ENCODE assay signal across 9 mouse cellular contexts in the genomic region with DNA sequence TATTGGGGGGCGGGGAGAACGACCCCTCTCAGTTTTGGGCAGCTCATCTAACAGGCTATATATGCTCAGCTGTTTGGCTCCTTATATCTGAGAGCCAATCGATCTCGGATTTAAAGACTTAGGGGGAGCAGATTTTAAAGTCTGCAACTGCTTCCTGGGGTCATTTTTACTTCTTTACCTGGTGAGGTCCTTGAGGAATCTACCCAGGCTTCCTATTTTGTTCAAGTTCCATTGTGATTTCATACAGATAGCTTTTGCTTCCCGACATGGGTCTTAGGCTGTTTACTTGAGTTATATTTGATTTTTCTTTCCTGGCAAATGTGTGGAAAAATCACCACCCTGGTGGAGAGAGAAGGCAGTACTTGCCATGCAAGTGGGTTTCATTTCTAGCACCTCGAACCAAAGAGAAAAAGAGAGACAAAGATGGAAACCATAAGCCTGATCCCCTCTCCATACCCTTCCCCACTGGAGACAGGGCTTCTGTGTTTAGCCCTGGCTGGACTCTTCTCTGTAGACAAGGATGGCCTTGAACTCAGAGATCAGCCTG. TPM values are rescaled to one million over a fixed set of nuclear protein-coding genes. Genes with fewer than 3 reads are reported as not detected.
DNase-seq lines count a peak whose midpoint lies in the region; ATAC-seq lines count a peak whose summit lies in the region.
"Had no signal": no experiment of that assay in that cellular context is flagged by ENCODE, and none has a peak within 500 bp of the region (broad histone marks: within the 10 kb centered on the region; RNA-seq: fewer than 3 reads in every experiment).

No protein-coding gene starts in this region.

- H3K9me3 ChIP-seq in lung, embryonic 16.5 days (ENCODE audit: control insufficient read depth, low read length), result no peaks in the 10 kb centered on the region
- H3K9me3 ChIP-seq in embryonic facial prominence, embryonic 14.5 days (ENCODE audit: control insufficient read depth, low read length), result no peaks in the 10 kb centered on the region
- no peaks in the 10 kb centered on the region for H3K9me3 ChIP-seq in limb, embryonic 13.5 days
- no peaks in the 10 kb centered on the region for H3K9me3 ChIP-seq in stomach, embryonic 14.5 days (ENCODE audit: control insufficient read depth, low read depth, low read length)

- 13% methylated on average over 6 of the region's 6 CpGs for WGBS in lung, embryonic 16.5 days
- 32% methylated on average over 6 of the region's 6 CpGs for WGBS in embryonic facial prominence, embryonic 14.5 days
- WGBS in limb, embryonic 13.5 days, result 26% methylated on average over 6 of the region's 6 CpGs
- 32% methylated on average over 6 of the region's 6 CpGs for WGBS in stomach, embryonic 14.5 days

- H3K4me1 ChIP-seq in lung, embryonic 16.5 days (replicated peaks; ENCODE audit: control insufficient read depth, insufficient read depth, low read length), result peaks cover 11% of the 10 kb centered on the region
- no peaks in the 10 kb centered on the region for H3K4me1 ChIP-seq in embryonic facial prominence, embryonic 14.5 days (ENCODE audit: control insufficient read depth, insufficient read depth, low read length)
- peaks cover 14% of the 10 kb centered on the region; the same call in 1 of the 2 replicates for H3K4me1 ChIP-seq in limb, embryonic 13.5 days
- H3K4me1 ChIP-seq in stomach, embryonic 14.5 days (ENCODE audit: control insufficient read depth, insufficient read depth, low read length), result peaks cover 3% of the 10 kb centered on the region; the same call in 1 of the 2 replicates

- H3K9ac ChIP-seq in lung, embryonic 16.5 days (ENCODE audit: low read length), result peak overlapping the region; percentile 86
- peak overlapping the region; percentile 82 for H3K9ac ChIP-seq in embryonic facial prominence, embryonic 14.5 days (ENCODE audit: low read depth, low read length)
- H3K9ac ChIP-seq in limb, embryonic 13.5 days, result peak overlapping the region; percentile 90
- H3K9ac ChIP-seq in stomach, embryonic 14.5 days (replicated peaks; ENCODE audit: low read depth, low read length), result 0 out of 2 replicates have a peak overlapping the region, but pooled peaks have one; percentile 72

- ATAC-seq in lung, embryonic 16.5 days (ENCODE audit: low read depth), result no peak
- ATAC-seq in embryonic facial prominence, embryonic 14.5 days (ENCODE audit: low read depth), result no peak
- ATAC-seq in limb, embryonic 13.5 days (ENCODE audit: low FRiP score, low read depth), result no peak
- no peak for ATAC-seq in stomach, embryonic 14.5 days (ENCODE audit: insufficient number of reproducible peaks, insufficient read depth, low FRiP score, low read depth)

- no peaks in the 10 kb centered on the region for H3K36me3 ChIP-seq in lung, embryonic 16.5 days (ENCODE audit: control insufficient read depth, insufficient read depth, low read length)
- H3K36me3 ChIP-seq in embryonic facial prominence, embryonic 14.5 days (ENCODE audit: control insufficient read depth, insufficient read depth, low read length), result no peaks in the 10 kb centered on the region
- H3K36me3 ChIP-seq in limb, embryonic 13.5 days, result no peaks in the 10 kb centered on the region; the same call in 1 of the 2 replicates
- no peaks in the 10 kb centered on the region for H3K36me3 ChIP-seq in stomach, embryonic 14.5 days (ENCODE audit: control insufficient read depth, insufficient read depth, low read length)

- peak overlapping the region; percentile 92 for H3K4me2 ChIP-seq in lung, embryonic 16.5 days (ENCODE audit: low read depth, low read length)
- peak overlapping the region; percentile 82 for H3K4me2 ChIP-seq in embryonic facial prominence, embryonic 14.5 days (ENCODE audit: low read depth, low read length)
- peak overlapping the region; percentile 93 for H3K4me2 ChIP-seq in limb, embryonic 13.5 days (replicated peaks)
- H3K4me2 ChIP-seq in stomach, embryonic 14.5 days (replicated peaks; ENCODE audit: low read depth, low read length), result peak overlapping the region; percentile 82

- DNase-seq in lung, postnatal 25 days (ENCODE audit: low spot score), result no peak
- no peak for DNase-seq in embryonic facial prominence, embryonic 14.5 days (ENCODE audit: low spot score)
- no peak for DNase-seq in adrenal gland, postnatal 14 days
- DNase-seq in adipocyte (ENCODE audit: low spot score), result no peak
- DNase-seq: right cerebral cortex, postnatal 4 days had no signal

- no peaks in the 10 kb centered on the region for H3K27me3 ChIP-seq in lung, embryonic 16.5 days (ENCODE audit: control insufficient read depth, insufficient read depth, low read depth, low read length)
- H3K27me3 ChIP-seq in embryonic facial prominence, embryonic 14.5 days (replicated peaks; ENCODE audit: control insufficient read depth, insufficient read depth, low read length), result no peaks in the 10 kb centered on the region
- no peaks in the 10 kb centered on the region for H3K27me3 ChIP-seq in limb, embryonic 13.5 days
- H3K27me3 ChIP-seq in stomach, embryonic 14.5 days (ENCODE audit: control insufficient read depth, insufficient read depth, low read length), result no peaks in the 10 kb centered on the region

- peak overlapping the region; percentile 88 for H3K4me3 ChIP-seq in lung, embryonic 16.5 days (ENCODE audit: low read length)
- H3K4me3 ChIP-seq in embryonic facial prominence, embryonic 14.5 days (ENCODE audit: low read depth, low read length), result peak overlapping the region; percentile 62
- peak overlapping the region; percentile 81 for H3K4me3 ChIP-seq in limb, embryonic 13.5 days
- peak overlapping the region; percentile 77 for H3K4me3 ChIP-seq in stomach, embryonic 14.5 days (ENCODE audit: low read depth, low read length)

- peak overlapping the region; percentile 17; the same call in 1 of the 2 replicates for H3K27ac ChIP-seq in lung, embryonic 16.5 days (ENCODE audit: low read length)
- no peak overlapping the region; the same call in 1 of the 2 replicates for H3K27ac ChIP-seq in embryonic facial prominence, embryonic 14.5 days (replicated peaks; ENCODE audit: low read depth, low read length)
- no peak overlapping the region for H3K27ac ChIP-seq in limb, embryonic 13.5 days
- no peak overlapping the region for H3K27ac ChIP-seq in stomach, embryonic 14.5 days (ENCODE audit: low read length)

RNA-seq across cellular contexts. Expression of a gene that starts 1.4 kb away (rescaled TPM):
- 41.3 and 41.7 TPM in 2 replicates for polyA plus RNA-seq in lung, embryonic 16.5 days (2015; fragmentation: Nextera tagmentation; extraction: Ambion mirVana)
- 46.9 and 51.6 TPM in 2 replicates for polyA plus RNA-seq in embryonic facial prominence, embryonic 14.5 days (2014; fragmentation: Nextera tagmentation; extraction: Ambion mirVana)
- polyA plus RNA-seq in limb, embryonic 13.5 days (2015; fragmentation: Nextera tagmentation; extraction: Ambion mirVana), result 59.0 and 68.9 TPM in 2 replicates
- polyA plus RNA-seq in stomach, embryonic 14.5 days (2014; fragmentation: Nextera tagmentation; extraction: Ambion mirVana), result 60.4 and 65.6 TPM in 2 replicates
- total RNA-seq in adrenal gland, postnatal 14 days (2021), result 30.3 and 38.3 TPM in 2 replicates

RNA-seq across cellular contexts. Expression of a gene that starts 19.8 kb away (rescaled TPM):
- polyA plus RNA-seq in lung, embryonic 16.5 days (2015; fragmentation: Nextera tagmentation; extraction: Ambion mirVana), result 12.8 and 12.9 TPM in 2 replicates
- 6.8 and 7.2 TPM in 2 replicates for polyA plus RNA-seq in embryonic facial prominence, embryonic 14.5 days (2014; fragmentation: Nextera tagmentation; extraction: Ambion mirVana)
- polyA plus RNA-seq in limb, embryonic 13.5 days (2015; fragmentation: Nextera tagmentation; extraction: Ambion mirVana), result 19.6 and 20.5 TPM in 2 replicates
- polyA plus RNA-seq in stomach, embryonic 14.5 days (2014; fragmentation: Nextera tagmentation; extraction: Ambion mirVana), result 3.9 and 4.0 TPM in 2 replicates
- total RNA-seq in adrenal gland, postnatal 14 days (2021), result 13.5 and 18.6 TPM in 2 replicates

RNA-seq across cellular contexts. Expression of a gene that starts 33.2 kb away (rescaled TPM):
- 62.7 and 62.8 TPM in 2 replicates for polyA plus RNA-seq in lung, embryonic 16.5 days (2015; fragmentation: Nextera tagmentation; extraction: Ambion mirVana)
- 14.9 and 20.0 TPM in 2 replicates for polyA plus RNA-seq in embryonic facial prominence, embryonic 14.5 days (2014; fragmentation: Nextera tagmentation; extraction: Ambion mirVana)
- 11.5 and 13.8 TPM in 2 replicates for polyA plus RNA-seq in limb, embryonic 13.5 days (2015; fragmentation: Nextera tagmentation; extraction: Ambion mirVana)
- polyA plus RNA-seq in stomach, embryonic 14.5 days (2014; fragmentation: Nextera tagmentation; extraction: Ambion mirVana), result 30.0 and 35.4 TPM in 2 replicates
- total RNA-seq in adrenal gland, postnatal 14 days (2021), result 5.3 and 8.8 TPM in 2 replicates
- total RNA-seq: common myeloid progenitor, adult 5-6 weeks had no signal

RNA-seq across cellular contexts. Expression of a gene that starts 40.7 kb away (rescaled TPM):
- 28.3 and 31.0 TPM in 2 replicates for polyA plus RNA-seq in lung, embryonic 16.5 days (2015; fragmentation: Nextera tagmentation; extraction: Ambion mirVana)
- 29.4 and 31.5 TPM in 2 replicates for polyA plus RNA-seq in embryonic facial prominence, embryonic 14.5 days (2014; fragmentation: Nextera tagmentation; extraction: Ambion mirVana)
- polyA plus RNA-seq in limb, embryonic 13.5 days (2015; fragmentation: Nextera tagmentation; extraction: Ambion mirVana), result 41.8 and 44.7 TPM in 2 replicates
- polyA plus RNA-seq in stomach, embryonic 14.5 days (2014; fragmentation: Nextera tagmentation; extraction: Ambion mirVana), result 35.4 and 36.6 TPM in 2 replicates
- 23.3 and 28.1 TPM in 2 replicates for total RNA-seq in adrenal gland, postnatal 14 days (2021)

RNA-seq across cellular contexts. Expression of a gene that starts 40.7 kb away (rescaled TPM):
- 40.5 and 42.0 TPM in 2 replicates for polyA plus RNA-seq in lung, embryonic 16.5 days (2015; fragmentation: Nextera tagmentation; extraction: Ambion mirVana)
- 38.7 and 47.6 TPM in 2 replicates for polyA plus RNA-seq in embryonic facial prominence, embryonic 14.5 days (2014; fragmentation: Nextera tagmentation; extraction: Ambion mirVana)
- polyA plus RNA-seq in limb, embryonic 13.5 days (2015; fragmentation: Nextera tagmentation; extraction: Ambion mirVana), result 46.2 and 51.8 TPM in 2 replicates
- polyA plus RNA-seq in stomach, embryonic 14.5 days (2014; fragmentation: Nextera tagmentation; extraction: Ambion mirVana), result 46.2 and 47.2 TPM in 2 replicates
- total RNA-seq in adrenal gland, postnatal 14 days (2021), result 22.7 and 26.8 TPM in 2 replicates
